Mouse (Mus musculus): Measurements from ENCODE around the gene Dnmt3a.
"Not testable (repeated sequence)": the region's sequence is repeated elsewhere in the genome, so short reads cannot be mapped to it uniquely, and the experiment has no call there.

The Dnmt3a gene

GRCm38 (mm10) chr12:3926127-3926526 is 120.3 kb downstream of the Dnmt3a start:
- DNase-seq, result peak; percentile 85

DNA sequence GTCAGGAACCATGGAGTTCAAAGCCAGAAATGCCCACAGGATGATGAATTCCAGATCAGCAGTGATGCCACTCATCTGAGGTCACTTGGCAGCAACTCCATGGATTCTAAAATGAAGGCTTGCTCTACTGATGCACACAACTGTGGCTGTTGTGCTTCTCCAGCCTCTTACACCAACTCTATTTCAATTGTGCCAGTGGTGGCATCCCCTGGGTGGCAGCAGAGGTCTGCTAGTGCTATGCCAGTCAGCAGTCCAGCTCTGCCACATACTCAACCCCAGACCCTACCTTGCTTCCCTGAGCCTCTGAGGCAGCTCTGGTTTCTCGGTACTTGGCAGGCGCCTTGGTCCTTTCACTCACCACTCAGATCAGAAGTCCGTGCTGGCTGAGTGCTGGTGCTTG is 123.0 kb downstream of the Dnmt3a start:
- peak; percentile 34 to 38 for DNase-seq

- not testable (repeated sequence) for DNase-seq
Observed at GRCm38 (mm10) chr12:3930090-3930865, 124.5 kb downstream of the Dnmt3a start.

DNA sequence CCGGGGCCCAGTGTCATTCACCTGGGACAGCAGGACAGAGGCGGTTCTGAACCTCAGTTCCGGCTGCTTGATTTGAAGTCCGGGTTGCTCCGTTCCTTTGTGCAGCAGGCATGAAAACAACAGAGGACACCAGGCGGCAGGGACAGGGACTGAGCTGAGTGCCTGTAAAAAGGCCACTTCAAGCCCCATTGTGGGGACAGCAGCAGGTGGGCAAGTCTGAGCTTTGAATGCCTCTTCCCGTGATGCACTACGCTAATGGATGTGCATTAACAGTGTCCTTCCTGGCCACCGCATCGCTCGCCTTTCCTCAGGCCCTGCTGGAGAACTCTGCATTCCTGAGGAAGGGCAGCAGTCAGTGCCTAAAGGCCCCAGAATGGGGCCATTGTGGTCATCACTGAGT is 136.2 kb downstream of the Dnmt3a start:
- no peak for DNase-seq

- DNase-seq, result no peak
Observed at GRCm38 (mm10) chr12:3944454-3945073, 138.8 kb downstream of the Dnmt3a start.

GRCm38 (mm10) chr12:3947503-3947902 is 141.7 kb downstream of the Dnmt3a start:
- DNase-seq, result no peak

DNA sequence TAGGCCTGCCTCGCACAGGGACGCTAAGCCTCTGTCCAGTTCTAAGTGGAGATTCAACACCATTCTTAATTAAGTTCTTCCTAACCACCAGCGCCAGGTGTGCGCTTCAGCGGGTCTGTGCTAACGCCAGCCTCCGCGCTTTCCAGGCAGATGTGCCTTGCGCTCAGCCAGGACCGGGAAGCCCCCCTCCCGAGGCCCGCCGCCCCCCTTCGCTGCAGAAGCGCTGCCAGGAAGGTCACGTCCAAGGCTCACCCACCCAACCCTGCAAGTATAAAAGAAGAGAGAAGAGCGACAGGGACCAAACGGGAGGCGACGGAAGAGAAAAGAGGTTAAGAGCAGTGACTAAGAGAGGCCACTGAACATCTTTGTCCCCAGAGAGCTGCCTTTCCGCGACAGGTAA is 148.8 kb downstream of the Dnmt3a start, which contains the start of gene Pomc:
TSS of gene Pomc (plus strand) at position 301 of the 400 bp plus-strand sequence.
- DNase-seq, result no peak

- DNase-seq, result peak; percentile 25 to 36
Observed at GRCm38 (mm10) chr12:3955371-3955770, 149.6 kb downstream of the Dnmt3a start.

DNA sequence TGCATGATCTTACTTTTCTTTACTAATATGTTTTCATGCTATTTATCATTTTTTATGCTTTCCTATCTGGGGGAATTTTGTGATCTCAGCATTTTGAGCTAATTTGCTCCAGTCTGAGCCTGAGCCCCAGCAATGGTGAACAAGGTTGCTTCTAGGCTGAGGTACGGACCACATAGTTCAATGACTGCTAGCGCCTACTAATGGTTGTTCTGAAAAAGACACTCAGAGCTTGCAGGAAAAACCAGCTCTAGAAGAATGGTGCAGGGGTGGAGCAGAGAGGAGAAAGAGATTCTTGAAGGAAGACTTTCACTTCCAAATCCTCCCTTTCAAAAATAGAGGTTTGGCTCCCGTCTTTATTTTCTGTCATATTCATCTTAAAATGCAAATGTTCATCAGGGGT is 150.5 kb downstream of the Dnmt3a start:
- no peak for DNase-seq

DNA sequence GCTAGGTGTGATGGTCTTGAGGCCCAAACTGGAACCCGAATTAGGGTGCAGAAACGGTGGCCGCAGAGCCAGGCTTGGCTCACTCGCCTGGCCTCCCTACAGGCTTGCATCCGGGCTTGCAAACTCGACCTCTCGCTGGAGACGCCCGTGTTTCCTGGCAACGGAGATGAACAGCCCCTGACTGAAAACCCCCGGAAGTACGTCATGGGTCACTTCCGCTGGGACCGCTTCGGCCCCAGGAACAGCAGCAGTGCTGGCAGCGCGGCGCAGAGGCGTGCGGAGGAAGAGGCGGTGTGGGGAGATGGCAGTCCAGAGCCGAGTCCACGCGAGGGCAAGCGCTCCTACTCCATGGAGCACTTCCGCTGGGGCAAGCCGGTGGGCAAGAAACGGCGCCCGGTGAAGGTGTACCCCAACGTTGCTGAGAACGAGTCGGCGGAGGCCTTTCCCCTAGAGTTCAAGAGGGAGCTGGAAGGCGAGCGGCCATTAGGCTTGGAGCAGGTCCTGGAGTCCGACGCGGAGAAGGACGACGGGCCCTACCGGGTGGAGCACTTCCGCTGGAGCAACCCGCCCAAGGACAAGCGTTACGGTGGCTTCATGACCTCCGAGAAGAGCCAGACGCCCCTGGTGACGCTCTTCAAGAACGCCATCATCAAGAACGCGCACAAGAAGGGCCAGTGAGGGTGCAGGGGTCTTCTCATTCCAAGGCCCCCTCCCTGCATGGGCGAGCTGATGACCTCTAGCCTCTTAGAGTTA is 154.2 kb downstream of the Dnmt3a start:
- peak; percentile 87 to 92 for DNase-seq

DNA sequence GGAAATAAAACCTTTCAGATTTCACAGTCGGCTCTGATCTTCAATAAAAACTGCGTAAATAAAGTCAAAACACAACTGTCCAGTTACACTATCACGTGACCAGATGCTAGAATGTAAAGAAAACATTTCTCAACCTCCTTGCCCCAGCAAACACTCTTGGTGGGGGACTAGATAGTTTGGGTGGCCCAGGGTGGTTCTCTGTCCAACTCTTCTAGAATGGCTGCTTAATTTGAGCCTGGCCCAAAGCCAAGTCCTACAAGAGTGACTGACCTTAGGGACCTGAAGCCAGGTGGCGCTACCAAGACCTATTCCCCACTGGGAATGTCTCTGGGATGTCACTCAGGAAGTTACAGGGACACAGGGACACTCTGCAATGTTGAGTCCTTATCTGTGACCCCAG is 154.7 kb downstream of the Dnmt3a start:
- peak in 1 of 2 experiments; percentile 22 for DNase-seq

All from kidney, postnatal 4 days (tissue).